Mouse (Mus musculus): Measurements from ENCODE around the gene Dicer1. TPM values are rescaled to one million over a fixed set of nuclear protein-coding genes. Genes with fewer than 3 reads are reported as not detected.

The Dicer1 gene
- 10.5 and 12.3 TPM in 2 replicates for polyA plus RNA-seq (2015; fragmentation: Nextera tagmentation; extraction: Ambion mirVana)

DNA sequence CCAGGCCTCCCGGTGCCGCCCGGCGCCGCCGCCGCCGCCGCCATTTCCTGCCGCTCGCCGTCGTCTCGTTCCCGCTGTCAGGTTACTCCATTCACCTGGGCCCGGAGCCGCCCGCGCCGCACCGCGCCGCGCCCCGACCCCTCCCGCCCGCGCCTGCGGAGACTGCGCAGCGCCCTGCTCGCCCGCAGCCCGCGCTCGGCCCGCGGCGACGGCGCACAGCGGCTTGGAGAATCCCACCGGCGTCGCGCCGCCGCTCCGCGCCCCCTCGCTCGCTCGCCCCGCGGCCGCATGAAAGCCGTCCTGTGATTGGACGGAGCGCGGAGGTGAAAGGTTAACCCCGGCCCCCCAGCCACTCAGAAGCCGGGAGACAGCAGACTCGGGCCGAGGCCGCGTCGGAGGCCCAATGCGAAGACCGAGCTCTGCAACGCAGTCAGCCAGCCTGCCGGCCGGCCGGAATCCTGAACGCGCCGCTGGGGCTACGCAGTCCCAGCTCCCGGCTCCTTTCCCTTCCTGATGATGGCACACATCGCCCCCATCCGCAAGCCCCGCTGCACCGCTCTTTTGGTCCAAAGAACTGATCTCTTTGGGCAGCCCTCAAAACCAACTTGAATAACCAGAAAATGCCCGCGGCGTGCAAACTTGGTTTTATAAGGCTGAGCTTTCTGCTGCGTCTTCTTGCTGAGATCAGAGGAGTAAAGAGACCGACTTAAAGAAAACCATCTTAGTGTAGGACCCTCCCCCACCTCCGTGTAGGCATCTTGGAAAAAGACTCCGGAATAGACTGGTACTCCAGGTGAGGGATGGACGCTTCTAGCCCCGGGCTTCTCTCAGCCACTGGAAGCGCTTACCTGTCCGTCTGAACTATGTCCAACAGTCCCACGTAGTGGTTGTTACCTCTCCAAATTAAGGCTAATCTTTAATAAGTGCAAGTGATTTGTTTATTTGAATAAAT, at the start of gene Dicer1:
TSS of gene Dicer1 (minus strand) at position 139 of the 952 bp plus-strand sequence.
- H3K27ac ChIP-seq (replicated peaks), result peak within 1 kb of the TSS; percentile 77
- peaks cover 52% of the 10 kb centered on the region for H3K4me1 ChIP-seq (replicated peaks)

GRCm38 (mm10) chr12:104799365-104799764, 47.6 kb upstream of the Dicer1 start:
- no peak overlapping the region for H3K27ac ChIP-seq (replicated peaks)
- 66% methylated on average over 3 of the region's 3 CpGs for WGBS (ENCODE audit: insufficient replicate concordance)
- ATAC-seq (ENCODE audit: insufficient read depth), result no peak
- no peak overlapping the region for H3K9ac ChIP-seq
- peaks cover 6% of the 10 kb centered on the region; the same call in 1 of the 2 replicates for H3K9me3 ChIP-seq (replicated peaks)
- H3K27me3 ChIP-seq, result no peaks in the 10 kb centered on the region
- H3K4me2 ChIP-seq, result no peak overlapping the region
- H3K4me1 ChIP-seq (replicated peaks), result no peaks in the 10 kb centered on the region
- peaks cover 6% of the 10 kb centered on the region; the same call in 1 of the 2 replicates for H3K36me3 ChIP-seq (replicated peaks)
- H3K4me3 ChIP-seq (replicated peaks), result no peak overlapping the region

More for the DNA sequence above, at the start of gene Dicer1:
- H3K4me3 ChIP-seq (replicated peaks), result peak within 1 kb of the TSS; percentile 84
- no peaks in the 10 kb centered on the region for H3K9me3 ChIP-seq (replicated peaks)
- H3K4me2 ChIP-seq, result peak within 1 kb of the TSS; percentile 94
- H3K9ac ChIP-seq, result peak within 1 kb of the TSS; percentile 85
- peak; percentile 91 for ATAC-seq (ENCODE audit: insufficient read depth)
- under 1% methylated on average over 78 of the region's 94 CpGs for WGBS (ENCODE audit: insufficient replicate concordance)
- peaks cover 8% of the 10 kb centered on the region; the same call in 1 of the 2 replicates for H3K36me3 ChIP-seq (replicated peaks)
- H3K27me3 ChIP-seq, result no peaks in the 10 kb centered on the region

GRCm38 (mm10) chr12:104797905-104798304, 46.2 kb upstream of the Dicer1 start:
- H3K27me3 ChIP-seq, result no peaks in the 10 kb centered on the region; the same call in 1 of the 2 replicates
- no peaks in the 10 kb centered on the region for H3K4me1 ChIP-seq (replicated peaks)
- H3K9ac ChIP-seq, result no peak overlapping the region
- H3K4me3 ChIP-seq (replicated peaks), result no peak overlapping the region
- peaks cover 6% of the 10 kb centered on the region; the same call in 1 of the 2 replicates for H3K36me3 ChIP-seq (replicated peaks)
- 78% methylated on average over 6 of the region's 6 CpGs for WGBS (ENCODE audit: insufficient replicate concordance)
- H3K9me3 ChIP-seq (replicated peaks), result peaks cover 6% of the 10 kb centered on the region; the same call in 1 of the 2 replicates
- ATAC-seq (ENCODE audit: insufficient read depth), result peak; percentile 42
- H3K27ac ChIP-seq (replicated peaks), result no peak overlapping the region
- H3K4me2 ChIP-seq, result no peak overlapping the region

GRCm38 (mm10) chr12:104796635-104797378, 45.1 kb upstream of the Dicer1 start:
- Histone ChIP-seq H3K36me3 (replicated peaks) (peaks cover 6% of the 10 kb centered on the region; the same call in 1 of the 2 replicates), H3K9me3 (replicated peaks) (peaks cover 6% of the 10 kb centered on the region; the same call in 1 of the 2 replicates), H3K27ac (replicated peaks) (no peak overlapping the region), H3K27me3 (no peaks in the 10 kb centered on the region; the same call in 1 of the 2 replicates), H3K4me1 (replicated peaks) (no peaks in the 10 kb centered on the region), H3K4me2 (no peak overlapping the region), H3K9ac (no peak overlapping the region), H3K4me3 (replicated peaks) (no peak overlapping the region)
- no peak for ATAC-seq (ENCODE audit: insufficient read depth)
- 71% methylated on average over 11 of the region's 11 CpGs for WGBS (ENCODE audit: insufficient replicate concordance)

GRCm38 (mm10) chr12:104794957-104795356, 43.2 kb upstream of the Dicer1 start:
- Histone ChIP-seq H3K36me3 (replicated peaks) (peaks cover 6% of the 10 kb centered on the region; the same call in 1 of the 2 replicates), H3K4me3 (replicated peaks) (no peak overlapping the region), H3K9me3 (replicated peaks) (peaks cover 6% of the 10 kb centered on the region; the same call in 1 of the 2 replicates), H3K27me3 (no peaks in the 10 kb centered on the region; the same call in 1 of the 2 replicates), H3K4me2 (no peak overlapping the region), H3K4me1 (replicated peaks) (no peaks in the 10 kb centered on the region), H3K9ac (no peak overlapping the region), H3K27ac (replicated peaks) (no peak overlapping the region)
- no peak for ATAC-seq (ENCODE audit: insufficient read depth)
- 54% methylated on average over 5 of the region's 5 CpGs for WGBS (ENCODE audit: insufficient replicate concordance)

DNA sequence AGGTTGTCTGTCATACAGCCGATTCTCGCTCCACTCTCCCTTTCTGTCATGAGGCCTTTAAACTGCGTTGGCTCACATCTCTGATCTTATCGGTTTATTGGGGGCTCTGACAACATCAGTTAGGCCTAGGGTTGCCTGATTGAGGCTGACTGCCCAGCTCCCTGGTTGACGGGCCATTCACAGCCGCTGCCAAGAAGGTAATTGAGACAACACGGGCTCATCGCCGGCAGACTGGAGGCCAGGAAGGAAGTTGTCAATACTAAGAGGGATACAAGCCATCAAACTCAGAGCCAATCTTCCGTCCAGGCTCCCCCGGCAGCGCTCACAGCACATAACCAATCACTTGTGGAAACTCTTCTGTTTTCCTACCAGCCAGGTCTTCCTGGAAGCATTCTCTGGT, 41.7 kb upstream of the Dicer1 start:
- Histone ChIP-seq H3K4me2 (no peak overlapping the region), H3K4me1 (replicated peaks) (no peaks in the 10 kb centered on the region), H3K4me3 (replicated peaks) (no peak overlapping the region), H3K9me3 (replicated peaks) (peaks cover 5% of the 10 kb centered on the region; the same call in 1 of the 2 replicates), H3K27me3 (no peaks in the 10 kb centered on the region; the same call in 1 of the 2 replicates), H3K36me3 (replicated peaks) (no peaks in the 10 kb centered on the region), H3K27ac (replicated peaks) (no peak overlapping the region), H3K9ac (no peak overlapping the region)
- no peak for ATAC-seq (ENCODE audit: insufficient read depth)
- WGBS (ENCODE audit: insufficient replicate concordance), result 21% methylated on average over 12 of the region's 12 CpGs

DNA sequence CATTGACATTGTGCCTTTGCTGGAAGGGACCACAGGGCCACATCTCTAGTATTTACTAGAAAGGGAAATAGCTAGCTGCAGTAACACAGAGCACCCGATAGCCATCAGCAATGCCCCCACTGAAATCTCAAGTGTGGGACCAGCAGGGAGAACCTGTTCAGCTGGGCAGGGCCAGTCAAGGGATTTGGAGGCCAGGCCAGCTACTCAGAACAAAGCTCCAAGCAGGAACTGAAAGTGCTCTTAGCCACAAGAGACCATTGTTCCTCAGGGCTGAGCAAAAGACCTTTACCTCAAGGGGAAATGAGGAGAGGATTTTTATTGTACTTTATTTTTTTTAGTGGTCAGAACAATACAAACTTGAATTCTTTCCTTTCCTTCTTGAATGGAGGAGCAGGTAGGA, 25.9 kb upstream of the Dicer1 start:
- Histone ChIP-seq H3K4me1 (replicated peaks) (0 out of 2 replicates have a peak, but pooled peaks cover 3% of the 10 kb centered on the region), H3K4me3 (replicated peaks) (no peak overlapping the region), H3K4me2 (no peak overlapping the region), H3K36me3 (replicated peaks) (no peaks in the 10 kb centered on the region), H3K27me3 (no peaks in the 10 kb centered on the region), H3K27ac (replicated peaks) (no peak overlapping the region), H3K9me3 (replicated peaks) (no peaks in the 10 kb centered on the region), H3K9ac (no peak overlapping the region)
- ATAC-seq (ENCODE audit: insufficient read depth), result no peak
- WGBS (ENCODE audit: insufficient replicate concordance), result 60% methylated on average over 1 of the region's 1 CpGs

DNA sequence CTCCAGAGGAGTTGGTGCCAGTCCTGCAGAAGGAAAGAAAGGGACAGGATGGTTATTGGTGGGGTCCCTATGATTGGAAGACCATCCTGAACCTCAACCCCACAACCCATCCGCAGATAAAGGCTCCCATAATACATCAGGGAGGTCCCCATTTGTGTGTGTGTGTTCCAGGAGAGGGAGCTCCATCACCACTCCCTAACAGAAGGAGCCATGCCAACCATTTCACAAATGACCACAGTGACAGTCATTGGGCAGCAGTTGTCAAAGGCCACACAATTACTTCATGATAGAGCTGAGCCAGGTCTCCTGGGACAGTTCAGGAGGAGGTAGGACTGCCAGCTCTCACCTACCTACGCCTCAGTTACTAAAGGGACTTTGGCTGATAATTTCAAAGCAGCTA, 20.2 kb upstream of the Dicer1 start:
- 54% methylated on average over 2 of the region's 2 CpGs for whole genome bisulfite sequencing (ENCODE audit: insufficient replicate concordance)
- H3K27me3 ChIP-seq, result no peaks in the 10 kb centered on the region
- no peak overlapping the region for H3K4me3 ChIP-seq (replicated peaks)
- H3K36me3 ChIP-seq (replicated peaks), result no peaks in the 10 kb centered on the region
- H3K4me1 ChIP-seq (replicated peaks), result 0 out of 2 replicates have a peak, but pooled peaks cover 3% of the 10 kb centered on the region
- no peak overlapping the region for H3K27ac ChIP-seq (replicated peaks)
- H3K9me3 ChIP-seq (replicated peaks), result no peaks in the 10 kb centered on the region
- H3K4me2 ChIP-seq, result no peak overlapping the region
- ATAC-seq (ENCODE audit: insufficient read depth), result no peak
- H3K9ac ChIP-seq, result no peak overlapping the region

- no peak overlapping the region for H3K27ac ChIP-seq (replicated peaks)
- H3K4me1 ChIP-seq (replicated peaks), result no peaks in the 10 kb centered on the region
- 60% methylated on average over 10 of the region's 10 CpGs for WGBS (ENCODE audit: insufficient replicate concordance)
- no peak overlapping the region for H3K4me3 ChIP-seq (replicated peaks)
- no peak overlapping the region for H3K9ac ChIP-seq
- H3K4me2 ChIP-seq, result no peak overlapping the region
- no peaks in the 10 kb centered on the region for H3K36me3 ChIP-seq (replicated peaks)
- H3K9me3 ChIP-seq (replicated peaks), result no peaks in the 10 kb centered on the region
- ATAC-seq (ENCODE audit: insufficient read depth), result no peak
- H3K27me3 ChIP-seq, result no peaks in the 10 kb centered on the region
Observed at GRCm38 (mm10) chr12:104769201-104769785, 17.5 kb upstream of the Dicer1 start.

GRCm38 (mm10) chr12:104767183-104767582, 15.4 kb upstream of the Dicer1 start:
- H3K27ac ChIP-seq (replicated peaks), result no peak overlapping the region
- no peaks in the 10 kb centered on the region for H3K36me3 ChIP-seq (replicated peaks)
- no peak for ATAC-seq (ENCODE audit: insufficient read depth)
- H3K4me3 ChIP-seq (replicated peaks), result no peak overlapping the region
- H3K9me3 ChIP-seq (replicated peaks), result no peaks in the 10 kb centered on the region
- 45% methylated on average over 4 of the region's 4 CpGs for WGBS (ENCODE audit: insufficient replicate concordance)
- no peak overlapping the region for H3K4me2 ChIP-seq
- H3K27me3 ChIP-seq, result no peaks in the 10 kb centered on the region
- H3K4me1 ChIP-seq (replicated peaks), result no peaks in the 10 kb centered on the region
- no peak overlapping the region for H3K9ac ChIP-seq

Data from liver, embryonic 15.5 days (tissue).